Mouse (Mus musculus) ZHBTc4 (cell line): ENCODE data around the gene 4933407L21Rik.
"Not testable (repeated sequence)": the region's sequence is repeated elsewhere in the genome, so short reads cannot be mapped to it uniquely, and the experiment has no call there.

Experiments used
- DNase-seq: peaks from one replicate; pipeline ENCODE4 v3.0.0-alpha.2; 2011; ENCODE audit warnings: low read depth, low spot score

4933407L21Rik gene

DNA sequence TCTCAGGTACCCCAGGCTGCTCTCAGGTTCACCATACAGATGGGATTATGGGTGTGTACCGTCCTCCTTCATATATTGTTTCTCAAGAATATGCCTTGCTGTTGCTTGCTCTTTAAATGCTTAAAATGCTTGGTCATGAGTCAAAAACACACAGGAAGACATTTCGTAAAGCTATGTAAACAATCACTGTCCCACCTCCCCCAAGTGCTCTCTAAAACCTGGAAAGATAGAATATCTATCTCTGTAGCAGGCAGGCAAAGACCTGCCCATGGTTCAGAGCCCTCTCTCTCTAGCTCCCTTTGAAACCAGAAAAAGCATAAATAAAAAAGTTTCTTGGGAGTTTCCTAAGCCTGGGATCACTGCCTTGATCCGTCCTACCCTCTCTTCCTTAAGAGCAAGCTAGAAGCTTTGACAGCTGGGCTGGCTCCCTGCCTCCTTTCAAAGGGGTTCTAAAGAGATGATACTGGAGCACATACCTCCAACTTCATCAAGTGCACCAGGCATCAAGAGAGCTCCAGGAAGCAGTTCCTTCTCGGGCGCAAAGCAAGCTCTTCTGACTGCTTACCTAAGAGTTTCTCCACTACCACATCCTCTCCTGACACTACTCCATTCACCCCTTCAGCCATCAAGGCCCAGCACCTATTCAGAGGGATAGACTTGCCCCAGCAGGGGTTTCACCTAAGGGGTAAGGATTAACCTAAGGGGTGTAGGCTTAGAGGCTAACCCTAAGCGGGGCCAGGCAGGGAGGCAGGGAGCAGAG lies 31.0 kb downstream of the 4933407L21Rik start:
- DNase-seq, result no peak

GRCm38 (mm10) chr1:85959889-85960276 lies 31.6 kb downstream of the 4933407L21Rik start:
- DNase-seq, result no peak

DNA sequence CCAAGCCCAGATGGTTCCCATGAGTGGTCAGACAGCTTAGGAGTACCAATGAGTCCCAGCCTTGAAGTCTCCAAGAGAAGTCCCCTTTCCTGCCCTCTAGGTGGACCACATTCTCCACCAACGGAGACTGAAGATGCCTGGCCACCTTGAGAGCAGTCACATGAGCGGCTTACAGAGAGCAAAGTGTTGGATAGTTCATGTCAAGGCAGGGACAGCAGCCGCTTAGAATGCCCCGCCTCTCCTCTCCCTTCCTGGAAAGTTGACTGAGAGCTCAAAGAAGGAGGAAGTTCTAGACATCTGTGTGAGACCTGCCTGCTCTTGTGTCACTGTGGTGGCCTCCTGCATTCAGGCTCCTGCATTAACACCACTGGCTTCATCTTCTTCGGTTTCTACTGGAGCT lies 32.6 kb downstream of the 4933407L21Rik start, which contains the start of gene Gpr55:
Gene Gpr55 (minus strand): TSS at position 135 of the 400 bp plus-strand sequence.
- no peak for DNase-seq

GRCm38 (mm10) chr1:85962081-85962480 lies 33.8 kb downstream of the 4933407L21Rik start:
- DNase-seq, result no peak

- DNase-seq, result no peak
Measured at GRCm38 (mm10) chr1:85965856-85966255, 37.6 kb downstream of the 4933407L21Rik start.

- DNase-seq, result no peak
Measured at GRCm38 (mm10) chr1:85969081-85969480, 40.8 kb downstream of the 4933407L21Rik start.

DNA sequence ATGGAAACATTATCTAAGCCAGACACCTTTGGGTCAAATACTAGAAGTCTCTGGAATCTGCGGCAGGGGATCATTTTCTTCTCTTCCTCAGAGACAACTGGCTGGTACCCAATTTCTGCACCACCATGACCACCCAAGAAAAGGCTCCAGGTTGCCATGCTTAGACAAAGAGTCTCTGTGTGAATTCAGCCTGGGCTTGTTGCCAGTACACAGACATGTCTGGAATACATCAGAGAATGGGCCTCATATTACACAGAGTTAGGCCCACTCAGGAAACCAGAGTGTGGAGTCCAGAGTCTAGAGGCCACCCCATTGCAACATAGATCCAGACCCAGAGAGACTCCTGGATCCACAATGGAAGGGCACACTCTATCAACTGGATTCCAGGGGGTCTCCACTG lies 41.2 kb downstream of the 4933407L21Rik start:
- DNase-seq, result no peak

GRCm38 (mm10) chr1:85971070-85971469 lies 42.8 kb downstream of the 4933407L21Rik start:
- DNase-seq, result no peak

GRCm38 (mm10) chr1:85972341-85972740 lies 44.1 kb downstream of the 4933407L21Rik start:
- DNase-seq, result no peak

DNA sequence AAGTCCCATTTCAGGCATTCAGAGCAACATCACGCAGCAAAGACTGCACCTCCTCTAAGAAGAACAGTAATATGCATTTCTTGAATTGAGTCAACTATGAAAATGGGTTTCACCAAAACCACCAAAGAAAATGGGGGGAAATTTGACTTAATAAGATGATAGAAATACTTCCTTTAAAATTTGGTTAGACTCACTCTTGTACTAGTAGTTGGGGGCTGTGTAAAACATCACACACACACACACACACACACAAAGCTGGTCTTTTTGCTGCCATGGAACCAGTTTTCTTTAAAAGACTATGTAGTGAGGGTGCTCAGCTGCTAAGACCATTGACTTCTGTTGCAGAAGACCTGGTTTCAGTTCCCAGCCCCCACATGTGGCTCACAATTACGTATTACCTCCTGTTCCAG lies 45.2 kb downstream of the 4933407L21Rik start:
- no peak for DNase-seq

DNA sequence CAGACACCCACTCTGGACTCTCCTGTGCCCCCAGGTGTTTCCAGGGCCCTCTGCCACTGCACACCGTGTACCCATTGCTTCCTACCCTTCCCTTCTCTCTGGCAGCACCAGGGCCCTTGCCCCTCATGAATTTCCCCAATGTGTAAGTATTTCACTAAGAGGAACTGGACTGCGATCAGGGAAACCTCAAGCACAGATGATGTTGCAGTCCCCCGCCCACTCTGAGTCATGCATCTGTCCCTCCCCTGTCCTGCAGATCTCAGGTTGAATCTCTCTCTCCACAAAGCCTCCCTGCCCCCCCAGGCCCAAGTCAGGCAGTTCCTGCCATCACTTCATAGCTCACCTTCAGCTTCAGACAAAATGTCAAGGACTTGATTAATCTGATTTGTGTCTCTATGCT lies 49.4 kb downstream of the 4933407L21Rik start:
- DNase-seq, result no peak

DNA sequence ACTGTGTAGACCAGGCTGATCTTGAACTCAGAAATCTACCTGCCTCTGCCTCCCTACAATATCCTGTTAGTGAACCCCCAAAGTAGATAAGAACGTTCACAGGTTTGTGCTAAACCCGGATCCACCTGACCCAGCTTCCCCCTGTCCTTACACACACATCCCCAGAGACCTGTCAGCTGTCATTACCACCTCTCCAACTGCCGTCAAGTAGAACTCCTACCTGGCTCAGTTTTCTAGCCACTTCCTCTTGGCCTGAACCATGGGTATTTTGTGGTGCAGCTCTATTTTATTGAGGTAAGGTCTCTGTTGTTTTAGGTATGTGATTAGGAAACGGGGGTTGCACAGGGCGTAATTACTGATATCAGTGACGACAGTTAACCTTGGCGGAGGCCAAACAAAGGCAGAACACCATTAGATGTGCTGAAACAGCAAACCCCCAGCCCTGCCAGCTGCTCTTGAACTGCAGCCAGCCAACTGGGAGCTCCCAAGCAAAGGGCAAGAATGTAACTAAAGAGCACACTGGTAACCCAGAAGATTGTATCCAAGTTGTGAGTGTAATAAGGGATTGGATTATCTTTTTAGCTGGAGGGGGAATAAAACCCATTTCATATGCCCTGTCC lies 53.6 kb downstream of the 4933407L21Rik start:
- DNase-seq, result no peak

DNA sequence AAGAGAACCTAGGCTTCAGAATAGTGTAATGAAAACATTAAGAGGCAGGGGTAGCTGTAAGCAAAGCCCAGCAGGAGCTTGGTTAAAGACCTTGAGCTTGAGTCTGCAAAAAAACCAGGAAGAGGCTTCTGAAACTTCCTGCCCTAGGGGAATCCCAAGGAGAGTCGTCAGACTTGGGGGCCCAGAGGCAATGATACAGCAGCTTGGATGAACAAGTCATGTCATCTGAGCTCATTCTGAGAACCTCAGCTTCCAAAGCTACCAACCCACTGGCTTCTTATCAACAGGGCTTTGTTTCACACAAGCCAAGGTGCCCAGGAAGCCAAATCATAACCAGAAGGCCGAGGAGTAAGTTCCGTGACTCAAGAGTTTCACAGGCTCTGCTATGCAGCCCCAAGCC lies 57.5 kb downstream of the 4933407L21Rik start:
- no peak for DNase-seq

- no peak for DNase-seq
Measured at GRCm38 (mm10) chr1:85988351-85988750, 60.1 kb downstream of the 4933407L21Rik start.

GRCm38 (mm10) chr1:85988882-85989281 lies 60.6 kb downstream of the 4933407L21Rik start:
- not testable (repeated sequence) for DNase-seq
